In genomic region chr4:117494911-117495501, GRCm38 (mm10) we compare ENCODE assay signal across 9 mouse cellular contexts. TPM values are rescaled to one million over a fixed set of nuclear protein-coding genes. Genes with fewer than 3 reads are reported as not detected.
A peak's percentile ranks its signal among the peaks of the same experiment; 100 is the strongest.
DNase-seq lines count a peak whose midpoint lies in the region; ATAC-seq and TF ChIP-seq lines count a peak whose summit lies in the region.
"Had no signal": no experiment of that assay in that cellular context is flagged by ENCODE, and none has a peak within 500 bp of the region (broad histone marks: within the 10 kb centered on the region; RNA-seq: fewer than 3 reads in every experiment).

No protein-coding gene starts in this region.

- H3K4me2 ChIP-seq in forebrain, embryonic 16.5 days (ENCODE audit: low read length), result peak overlapping the region; percentile 45
- H3K4me2 ChIP-seq in intestine, embryonic 14.5 days (ENCODE audit: low read length), result peak overlapping the region; percentile 65
- peak overlapping the region; percentile 77 for H3K4me2 ChIP-seq in lung, postnatal 0 days (replicated peaks; ENCODE audit: low read depth, low read length)
- H3K4me2 ChIP-seq in stomach, embryonic 14.5 days (replicated peaks; ENCODE audit: low read depth, low read length), result peak overlapping the region; percentile 94

- no peak for TF ChIP-seq CTCF in lung, postnatal 0 days (IDR thresholded peaks at IDR 0.05)

- H3K27me3 ChIP-seq in forebrain, embryonic 16.5 days (replicated peaks; ENCODE audit: control insufficient read depth, insufficient read depth, low read length), result peaks cover 35% of the 10 kb centered on the region
- peaks cover 86% of the 10 kb centered on the region for H3K27me3 ChIP-seq in intestine, embryonic 14.5 days (replicated peaks; ENCODE audit: control insufficient read depth, insufficient read depth, low read length)
- H3K27me3 ChIP-seq in lung, postnatal 0 days (replicated peaks; ENCODE audit: insufficient read depth, low read length), result peaks cover 70% of the 10 kb centered on the region
- peaks cover 24% of the 10 kb centered on the region for H3K27me3 ChIP-seq in stomach, embryonic 14.5 days (ENCODE audit: control insufficient read depth, insufficient read depth, low read length)

- peak overlapping the region; percentile 29 for H3K4me3 ChIP-seq in forebrain, embryonic 16.5 days (replicated peaks; ENCODE audit: low read length)
- peak overlapping the region; percentile 33 for H3K4me3 ChIP-seq in intestine, embryonic 14.5 days (ENCODE audit: low read depth, low read length)
- H3K4me3 ChIP-seq in lung, postnatal 0 days (ENCODE audit: low read depth, low read length), result peak overlapping the region; percentile 48
- peak overlapping the region; percentile 42 for H3K4me3 ChIP-seq in stomach, embryonic 14.5 days (ENCODE audit: low read depth, low read length)

- peak; percentile 17 for DNase-seq in gastrocnemius, adult 18-20 months (ENCODE audit: low spot score)
- DNase-seq in gastrocnemius, adult 8-10 months (ENCODE audit: low spot score in 2 of 2), result no peak
- DNase-seq in adrenal gland, adult 8-10 months, result peak; percentile 6
- peak; percentile 81 for DNase-seq in intestine, embryonic 14.5 days (ENCODE audit: low spot score)
- DNase-seq in lung, postnatal 0 days (ENCODE audit: low spot score), result peak; percentile 34
- DNase-seq in ovary, postnatal 14 days (ENCODE audit: low spot score), result no peak

- no peaks in the 10 kb centered on the region for H3K9me3 ChIP-seq in forebrain, embryonic 16.5 days (ENCODE audit: control insufficient read depth, low read length)
- H3K9me3 ChIP-seq in intestine, embryonic 14.5 days (ENCODE audit: control insufficient read depth, low read length), result no peaks in the 10 kb centered on the region
- no peaks in the 10 kb centered on the region for H3K9me3 ChIP-seq in lung, postnatal 0 days (ENCODE audit: low read length)
- H3K9me3 ChIP-seq in stomach, embryonic 14.5 days (ENCODE audit: control insufficient read depth, low read depth, low read length), result no peaks in the 10 kb centered on the region

- no peak for TF ChIP-seq EP300 in lung, postnatal 0 days (IDR thresholded peaks at IDR 0.05)

- no peak; the same call in 1 of the 2 replicates for ATAC-seq in forebrain, embryonic 16.5 days
- peak; percentile 34; the same call in 1 of the 2 replicates for ATAC-seq in intestine, embryonic 14.5 days (replicated peaks; ENCODE audit: low FRiP score, low TSS enrichment, low read depth)
- ATAC-seq in lung, postnatal 0 days, result peak; percentile 59
- ATAC-seq in stomach, embryonic 14.5 days (ENCODE audit: insufficient number of reproducible peaks, insufficient read depth, low FRiP score, low read depth), result 0 out of 2 replicates have a peak, but pooled peaks have one; percentile 29

- no peaks in the 10 kb centered on the region for H3K36me3 ChIP-seq in forebrain, embryonic 16.5 days (ENCODE audit: control insufficient read depth, insufficient read depth)
- no peaks in the 10 kb centered on the region for H3K36me3 ChIP-seq in intestine, embryonic 14.5 days (ENCODE audit: control insufficient read depth, insufficient read depth, low read length)
- H3K36me3 ChIP-seq in lung, postnatal 0 days (ENCODE audit: insufficient read depth, low read length), result no peaks in the 10 kb centered on the region
- no peaks in the 10 kb centered on the region for H3K36me3 ChIP-seq in stomach, embryonic 14.5 days (ENCODE audit: control insufficient read depth, insufficient read depth, low read length)
- H3K36me3 ChIP-seq: G1E had no signal

- H3K27ac ChIP-seq in forebrain, embryonic 16.5 days (ENCODE audit: low read length), result no peak overlapping the region
- H3K27ac ChIP-seq in intestine, embryonic 14.5 days (ENCODE audit: low read depth), result no peak overlapping the region
- no peak overlapping the region for H3K27ac ChIP-seq in lung, postnatal 0 days (ENCODE audit: low read length)
- H3K27ac ChIP-seq in stomach, embryonic 14.5 days (ENCODE audit: low read length), result no peak overlapping the region

- H3K9ac ChIP-seq in forebrain, embryonic 16.5 days (replicated peaks; ENCODE audit: low read depth, low read length), result no peak overlapping the region
- H3K9ac ChIP-seq in intestine, embryonic 14.5 days (ENCODE audit: low read length), result no peak overlapping the region
- peak overlapping the region; percentile 19; the same call in 1 of the 2 replicates for H3K9ac ChIP-seq in lung, postnatal 0 days (replicated peaks; ENCODE audit: low read depth)
- no peak overlapping the region for H3K9ac ChIP-seq in stomach, embryonic 14.5 days (replicated peaks; ENCODE audit: low read depth, low read length)

- under 1% methylated on average over 47 of the region's 47 CpGs for WGBS in forebrain, embryonic 16.5 days
- under 1% methylated on average over 47 of the region's 47 CpGs for WGBS in intestine, embryonic 14.5 days
- 2% methylated on average over 44 of the region's 47 CpGs for WGBS in lung, postnatal 0 days
- under 1% methylated on average over 47 of the region's 47 CpGs for WGBS in stomach, embryonic 14.5 days

- H3K4me1 ChIP-seq in forebrain, embryonic 16.5 days (replicated peaks; ENCODE audit: control insufficient read depth, insufficient read depth, low read length), result peaks cover 34% of the 10 kb centered on the region
- peaks cover 12% of the 10 kb centered on the region for H3K4me1 ChIP-seq in intestine, embryonic 14.5 days (replicated peaks; ENCODE audit: control insufficient read depth, insufficient read depth, low read length)
- H3K4me1 ChIP-seq in lung, postnatal 0 days (ENCODE audit: insufficient read depth, low read depth, low read length), result peaks cover 10% of the 10 kb centered on the region; the same call in 1 of the 2 replicates
- peaks cover 23% of the 10 kb centered on the region for H3K4me1 ChIP-seq in stomach, embryonic 14.5 days (ENCODE audit: control insufficient read depth, insufficient read depth, low read length)

RNA-seq across cellular contexts. Expression of gene Rnf220, which starts 1.8 kb away (rescaled TPM):
- 10 to 100 TPM; 44.2 to 50.8 TPM for total RNA-seq in gastrocnemius, adult 18-20 months (2021)
- 10 to 100 TPM; 51.7 to 56.6 (median 52.0) TPM for total RNA-seq in gastrocnemius, adult 8-10 months (2022)
- 100 to 1,000 TPM in 3 of 4 experiments, 10 to 100 TPM in 1; 95.3 to 135 (median 115) TPM for total RNA-seq in adrenal gland, adult 8-10 months (2022)
- 121 and 129 TPM in 2 replicates for polyA plus RNA-seq in forebrain, embryonic 16.5 days (2015; fragmentation: Nextera tagmentation; extraction: Ambion mirVana)
- polyA plus RNA-seq in intestine, embryonic 14.5 days (2014; fragmentation: Nextera tagmentation; extraction: Ambion mirVana), result 58.7 and 65.1 TPM in 2 replicates
- polyA plus RNA-seq in lung, postnatal 0 days (2015; fragmentation: Nextera tagmentation; extraction: Ambion mirVana), result 47.9 and 50.7 TPM in 2 replicates
- polyA plus RNA-seq in stomach, embryonic 14.5 days (2014; fragmentation: Nextera tagmentation; extraction: Ambion mirVana), result 53.1 and 54.5 TPM in 2 replicates

RNA-seq across cellular contexts. Expression of gene Eri3, which starts 55.2 kb away (rescaled TPM):
- 100 to 1,000 TPM in 1 of 2 experiments, 10 to 100 TPM in 1; 92.1 to 105 TPM for total RNA-seq in gastrocnemius, adult 18-20 months (2021)
- 100 to 1,000 TPM; 104 to 131 (median 119) TPM for total RNA-seq in gastrocnemius, adult 8-10 months (2022)
- 100 to 1,000 TPM in 1 of 4 experiments, 10 to 100 TPM in 3; 73.0 to 105 (median 81.5) TPM for total RNA-seq in adrenal gland, adult 8-10 months (2022)
- polyA plus RNA-seq in forebrain, embryonic 16.5 days (2015; fragmentation: Nextera tagmentation; extraction: Ambion mirVana), result 256 and 257 TPM in 2 replicates
- 131 and 141 TPM in 2 replicates for polyA plus RNA-seq in intestine, embryonic 14.5 days (2014; fragmentation: Nextera tagmentation; extraction: Ambion mirVana)
- polyA plus RNA-seq in lung, postnatal 0 days (2015; fragmentation: Nextera tagmentation; extraction: Ambion mirVana), result 75.1 and 79.3 TPM in 2 replicates
- polyA plus RNA-seq in stomach, embryonic 14.5 days (2014; fragmentation: Nextera tagmentation; extraction: Ambion mirVana), result 143 and 176 TPM in 2 replicates

Comparison
In these comparisons a context has a peak if more than half of its experiments do, and no peak if none do; other contexts are left out.
1. DNase-seq: peak in gastrocnemius, adult 18-20 months (single experiment), adrenal gland, adult 8-10 months (single experiment), intestine, embryonic 14.5 days (single experiment) and lung, postnatal 0 days (single experiment); none in gastrocnemius, adult 8-10 months (0 of 2) and ovary, postnatal 14 days (single experiment).
2. Peak in every context shown above with its lines, with median percentiles within 50 percentile points of each other: H3K4me2 ChIP-seq and H3K4me3 ChIP-seq.